Mouse (Mus musculus) MN1 (cell line): ENCODE results near the gene Khsrp.

Experiments used
- DNase-seq: peaks from one replicate; pipeline ENCODE4 v3.0.0-alpha.2; 2016; ENCODE audit warnings: low spot score

The Khsrp gene

DNA sequence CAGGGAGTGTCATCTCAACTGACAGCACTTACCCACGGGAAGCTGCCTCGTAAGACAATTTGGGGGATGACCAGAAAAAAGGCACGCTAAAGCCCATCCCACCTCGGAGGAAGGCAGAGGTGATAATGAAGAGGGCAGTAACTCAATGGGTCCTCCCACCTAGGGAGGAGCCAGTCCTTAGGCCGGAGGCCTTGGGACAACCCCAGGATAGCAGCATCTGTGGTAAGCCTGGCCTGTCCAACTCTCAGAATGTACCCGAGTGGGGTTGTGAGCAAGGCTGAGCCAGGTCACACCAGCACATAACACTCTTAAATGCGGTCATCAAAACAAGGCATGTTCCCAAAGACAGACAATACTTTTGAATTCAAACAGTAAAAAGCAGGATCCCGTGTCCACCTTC, 1.6 kb downstream of the Khsrp start:
- DNase-seq, result peak; percentile 56

DNA sequence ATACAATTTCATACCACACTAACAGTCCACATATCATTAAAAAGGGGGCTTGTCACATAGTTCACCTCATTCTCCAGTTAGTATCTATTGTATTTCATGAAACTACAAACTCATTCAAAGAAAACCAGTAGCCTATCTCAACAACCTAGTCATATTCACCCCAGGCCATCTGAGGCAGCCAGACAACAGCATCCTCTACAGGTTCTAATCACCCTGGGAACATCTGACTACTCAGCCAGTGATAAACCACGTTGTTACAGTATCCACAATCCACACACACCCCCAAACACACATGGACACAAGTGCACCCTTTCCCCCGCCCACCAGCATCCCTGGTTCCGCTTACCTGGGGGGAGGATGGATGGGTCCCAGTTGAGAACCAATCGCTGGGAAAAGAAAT, 3.9 kb downstream of the Khsrp start:
- DNase-seq, result no peak

- DNase-seq, result no peak
Measured at GRCm38 (mm10) chr17:57020960-57021359, 10.4 kb downstream of the Khsrp start.

- no peak for DNase-seq
Measured at GRCm38 (mm10) chr17:57019693-57020092, 11.6 kb downstream of the Khsrp start.

DNA sequence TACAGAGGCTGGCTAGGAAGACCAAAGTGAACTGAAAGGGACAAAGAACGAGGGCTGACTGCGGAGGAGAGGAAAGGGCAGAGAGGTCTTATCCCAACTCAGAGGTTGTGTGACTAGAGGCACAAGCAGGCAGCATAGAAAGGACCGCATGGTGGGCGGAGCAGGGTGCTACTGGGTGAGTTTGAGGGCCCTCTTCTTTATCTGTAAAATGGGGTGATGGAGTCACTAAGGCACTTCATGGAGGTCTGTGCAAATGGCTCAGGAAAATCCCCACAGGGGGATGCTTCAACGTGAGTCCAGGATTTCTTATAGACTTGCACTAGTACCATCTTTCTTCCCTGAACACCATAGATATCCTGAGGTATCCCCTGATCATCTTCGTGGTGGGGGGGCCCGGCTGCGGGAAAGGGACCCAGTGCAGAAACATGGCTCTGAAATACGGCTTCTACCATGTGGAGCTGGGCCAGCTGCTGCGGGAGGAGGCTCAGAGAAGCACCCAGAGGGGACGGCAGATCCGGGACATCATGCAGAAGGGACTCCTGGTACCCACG, 19.0 kb downstream of the Khsrp start:
- DNase-seq, result no peak

DNA sequence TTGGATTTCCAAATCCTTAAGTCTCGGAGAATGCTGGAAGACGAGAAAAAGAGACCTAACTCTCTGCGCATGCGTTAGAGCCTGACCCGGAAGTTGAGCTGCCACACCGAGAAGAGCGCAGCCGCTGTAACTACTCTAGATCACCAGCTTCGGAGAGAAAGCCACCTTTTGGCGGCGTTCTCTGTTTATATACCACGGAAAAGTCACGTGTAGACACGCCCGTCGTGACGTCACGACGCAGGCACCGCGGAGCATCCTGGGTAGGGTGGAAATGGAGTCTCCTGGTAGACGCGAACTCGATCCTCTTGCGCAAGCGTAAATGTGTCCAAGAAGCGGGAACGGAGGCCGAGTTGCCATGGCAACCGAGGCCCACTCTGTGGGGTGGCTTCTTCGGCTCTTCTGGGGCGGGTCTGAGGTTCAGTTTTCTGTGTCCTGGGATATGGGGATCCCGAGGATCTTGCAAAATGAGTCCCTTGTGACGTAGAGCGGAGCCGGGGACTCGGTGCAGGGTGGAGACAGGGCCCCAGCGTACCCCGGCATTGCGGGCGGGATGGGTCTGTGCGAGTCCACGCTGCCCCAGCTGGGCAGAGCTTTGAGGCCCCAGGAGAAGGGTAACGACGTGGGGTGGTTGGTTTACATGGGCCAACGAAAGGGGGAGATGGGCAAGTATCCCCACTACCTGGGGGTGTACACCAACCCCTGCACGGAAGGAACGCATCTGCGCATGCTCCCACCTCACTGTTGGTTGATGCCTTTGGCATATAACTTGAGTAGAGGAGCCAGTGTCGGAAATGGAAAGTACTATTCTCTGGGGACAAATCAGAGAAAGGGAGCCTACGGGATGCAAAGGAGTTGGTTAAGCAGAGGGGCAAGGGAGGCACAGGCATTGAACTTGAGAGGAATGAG, 19.8 kb downstream of the Khsrp start, which contains the start of the genes Gtf2f1 and Gm17949:
Gene Gtf2f1, minus strand, starts transcription at position 53 of the 906 bp plus-strand sequence.
Gene Gm17949, plus strand, starts transcription at position 234 of the 906 bp plus-strand sequence.
- DNase-seq, result peak; percentile 100

DNA sequence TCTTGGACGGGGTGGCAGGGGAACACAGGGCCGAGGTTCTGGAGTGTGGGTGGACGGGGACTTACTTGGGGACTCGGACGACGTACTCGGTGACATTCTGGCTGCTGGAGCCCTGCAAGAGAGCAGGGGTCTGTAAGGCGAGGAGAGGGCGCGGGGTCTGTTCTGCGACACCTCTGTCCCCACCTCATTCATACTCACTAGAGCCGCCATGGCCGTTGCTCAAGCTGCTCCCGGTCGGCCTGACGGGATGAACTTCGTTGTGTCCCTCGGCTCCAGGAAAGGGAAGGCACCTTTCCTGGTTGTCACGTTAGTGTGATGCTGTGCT, 20.4 kb downstream of the Khsrp start:
- no peak for DNase-seq

GRCm38 (mm10) chr17:57007137-57007905, 24.0 kb downstream of the Khsrp start:
- DNase-seq, result peak; percentile 73

GRCm38 (mm10) chr17:57003994-57004393, 27.3 kb downstream of the Khsrp start:
- DNase-seq, result no peak

DNA sequence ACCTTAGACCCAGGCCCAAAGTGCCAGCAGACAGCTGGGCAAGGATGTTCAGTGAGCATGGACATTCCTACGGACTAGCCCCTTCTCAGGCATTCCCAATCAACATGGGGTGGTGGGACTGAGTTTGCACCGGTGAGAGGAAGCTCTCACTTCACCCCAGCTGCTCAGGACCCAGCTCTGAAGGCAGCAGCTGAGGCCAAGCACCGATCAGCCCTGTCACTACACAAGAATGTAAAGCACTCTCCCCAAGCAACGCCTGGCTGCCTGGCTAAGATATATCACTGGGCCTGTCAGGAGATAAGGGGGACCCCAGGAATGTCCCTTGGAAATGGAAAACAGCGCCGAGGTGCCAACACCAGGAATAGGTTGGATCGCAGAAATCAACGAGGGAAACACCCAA, 30.1 kb downstream of the Khsrp start:
- no peak for DNase-seq

DNA sequence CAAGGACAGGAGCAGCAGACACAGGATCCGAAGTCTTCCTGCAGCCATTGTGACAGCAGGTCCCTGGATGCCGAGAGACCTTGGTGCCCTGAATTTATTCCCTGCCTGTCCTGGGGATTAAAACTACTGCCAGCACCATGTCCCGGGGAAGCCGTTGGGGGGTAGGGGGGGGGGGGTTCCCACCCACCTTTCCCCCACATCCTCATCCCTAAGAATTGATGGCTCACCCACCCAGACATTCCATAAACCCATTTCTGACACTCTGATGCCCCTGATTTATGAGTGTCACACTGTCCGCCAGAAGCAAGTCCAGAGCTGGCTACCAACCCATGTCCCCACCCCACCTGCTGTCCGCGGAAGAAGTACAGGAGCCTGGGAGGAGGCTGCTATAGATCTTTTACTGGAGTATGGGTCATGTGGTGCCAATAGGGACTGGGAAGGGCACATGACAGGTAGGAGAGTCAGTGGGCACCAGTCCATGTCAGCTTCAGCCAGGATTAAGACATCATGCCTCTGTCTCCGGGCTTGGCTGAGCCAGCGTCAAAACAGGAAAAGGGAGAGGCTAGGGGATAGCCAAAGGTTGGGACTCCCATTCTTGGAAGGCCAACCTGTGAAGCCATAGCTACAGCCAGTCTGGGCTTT, 31.2 kb downstream of the Khsrp start, which contains the start of gene Pspn:
Gene Pspn, minus strand, starts transcription at position 51 of the 642 bp plus-strand sequence.
- DNase-seq, result no peak

DNA sequence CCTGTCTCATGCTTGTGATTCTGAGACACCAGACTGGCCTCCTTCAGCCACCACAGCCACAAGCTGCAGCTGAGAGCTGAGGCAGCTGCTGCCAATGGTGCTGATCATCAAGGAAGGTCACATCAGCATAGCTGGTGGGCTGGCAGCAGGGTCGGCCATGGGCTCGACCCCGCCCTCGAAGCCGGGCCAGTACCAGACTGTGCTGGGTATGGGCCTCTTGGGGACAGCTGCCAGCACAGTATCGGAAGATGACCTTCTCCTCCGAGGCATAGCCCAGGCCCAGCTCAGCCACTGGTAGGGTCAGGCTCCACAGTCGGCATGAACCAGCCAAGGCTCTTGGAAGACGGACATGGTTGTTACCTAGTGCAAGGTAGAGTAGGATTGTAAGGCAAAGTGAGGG, 31.9 kb downstream of the Khsrp start:
- no peak for DNase-seq

DNA sequence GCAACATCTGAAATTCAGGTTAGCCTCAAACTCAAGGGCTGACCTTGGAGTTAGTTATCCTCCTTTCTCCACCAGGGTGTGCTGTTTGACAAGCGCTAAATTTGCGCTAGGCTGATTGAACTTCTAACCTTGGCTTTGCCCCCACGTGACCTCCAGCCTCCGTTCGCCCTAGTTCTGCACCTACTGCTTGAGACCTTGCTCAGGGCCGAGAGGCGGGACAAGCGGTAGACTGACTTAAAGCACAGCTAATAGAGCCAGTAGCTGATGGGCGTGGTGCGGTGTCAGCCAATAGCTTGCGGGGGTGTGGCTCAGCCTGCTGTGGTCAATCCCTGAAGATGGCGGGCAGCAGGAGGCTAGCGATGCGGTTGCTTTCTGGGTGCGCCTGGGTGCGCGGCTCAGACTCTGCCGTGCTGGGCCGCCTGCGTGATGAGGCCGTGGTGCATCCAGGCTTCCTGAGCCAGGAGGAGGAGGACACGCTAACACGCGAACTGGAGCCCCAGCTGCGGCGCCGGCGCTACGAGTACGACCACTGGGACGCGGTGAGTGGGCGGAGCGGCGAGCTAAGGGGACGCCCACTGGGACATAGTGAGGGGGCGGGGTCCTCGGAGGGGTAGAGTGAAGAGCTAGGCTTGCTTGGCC, 34.2 kb downstream of the Khsrp start, which contains the start of gene Alkbh7:
Gene Alkbh7, plus strand, starts transcription at position 311 of the 639 bp plus-strand sequence.
- peak; percentile 99 for DNase-seq

DNA sequence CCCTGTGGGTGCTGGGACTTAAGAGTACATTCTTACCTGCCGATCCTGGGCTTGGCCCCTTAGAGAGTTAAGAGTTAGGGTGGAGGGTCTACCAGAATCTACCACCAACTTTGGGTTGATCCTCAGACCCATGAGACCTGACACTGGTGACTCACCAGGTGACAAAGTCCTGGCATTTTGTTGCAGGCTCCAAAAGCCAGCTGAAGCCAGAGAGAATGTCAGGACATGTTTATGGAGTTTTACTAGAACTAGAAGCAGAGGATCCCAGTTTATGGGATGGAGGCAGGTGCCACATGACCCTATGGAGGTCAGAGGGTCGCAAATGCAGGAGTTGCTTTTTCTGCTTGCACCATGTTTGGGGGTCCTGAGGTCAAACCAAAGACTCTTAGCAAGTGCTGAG, 34.8 kb downstream of the Khsrp start:
- no peak for DNase-seq

DNA sequence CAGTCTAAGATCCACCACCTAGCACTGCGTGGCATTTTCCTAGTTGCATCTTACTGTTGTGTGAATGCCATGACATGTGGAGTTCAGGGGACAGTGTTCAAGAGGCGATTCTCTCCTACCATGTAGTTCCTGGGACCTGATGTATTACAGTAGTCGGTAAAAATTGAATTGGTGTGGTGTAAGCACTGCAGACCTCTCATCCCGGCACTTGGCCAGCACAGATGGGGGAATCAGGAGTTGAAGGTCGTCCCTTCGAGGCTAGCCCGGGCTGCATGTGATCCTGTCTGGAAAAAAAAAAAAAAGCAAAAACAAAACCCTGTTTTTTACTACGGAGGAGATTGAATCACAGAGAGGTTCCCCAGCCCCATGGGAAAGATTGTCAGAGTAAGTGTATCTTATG, 36.3 kb downstream of the Khsrp start:
- DNase-seq, result no peak

DNA sequence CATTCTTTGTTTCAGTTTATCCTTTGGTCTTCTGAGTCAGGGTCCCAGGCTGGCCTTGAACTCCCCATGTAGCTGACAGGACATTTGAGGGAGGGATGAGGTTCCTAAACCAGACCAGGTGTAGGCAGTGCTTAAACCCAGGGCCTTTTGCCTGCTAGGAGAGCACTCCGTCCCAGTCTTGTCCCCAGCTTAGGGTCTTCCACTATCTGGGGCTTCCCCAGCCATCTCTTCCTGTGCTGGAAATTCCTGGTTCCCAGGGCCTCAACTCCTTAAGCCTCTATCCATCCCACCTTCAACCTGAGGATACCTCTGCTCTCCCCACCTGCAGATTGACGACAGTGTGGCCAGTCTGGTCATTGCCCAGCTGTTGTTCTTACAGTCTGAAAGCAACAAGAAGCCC, 40.4 kb downstream of the Khsrp start:
- no peak for DNase-seq

DNA sequence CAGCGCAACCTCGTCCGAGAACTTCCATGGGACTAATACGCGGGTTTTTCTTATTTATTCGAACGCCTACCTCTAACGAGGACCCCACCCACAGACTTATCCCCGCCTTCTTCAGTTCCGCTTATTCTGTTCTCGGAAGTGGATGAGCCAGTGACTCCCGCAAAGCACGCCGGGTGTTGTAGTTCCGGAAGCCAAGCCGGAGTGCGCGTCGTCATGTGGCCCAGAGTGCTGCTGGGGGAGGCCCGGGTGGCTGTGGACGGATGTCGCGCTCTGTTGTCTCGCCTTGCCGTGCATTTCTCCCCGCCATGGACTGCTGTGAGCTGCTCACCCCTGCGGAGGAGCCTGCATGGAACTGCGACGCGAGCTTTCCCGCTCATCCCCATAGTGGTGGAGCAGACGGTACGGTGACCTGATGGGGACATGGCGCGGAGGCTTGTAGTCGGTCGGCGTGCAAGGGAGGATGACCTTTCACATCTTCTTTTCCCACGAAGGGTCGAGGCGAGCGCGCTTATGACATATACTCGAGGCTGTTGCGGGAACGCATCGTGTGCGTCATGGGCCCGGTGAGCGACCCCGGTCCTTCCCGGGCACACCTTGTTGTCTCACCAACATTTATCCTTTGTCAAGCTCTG, 41.1 kb downstream of the Khsrp start, which contains the start of gene Clpp:
Gene Clpp, plus strand, starts transcription at position 191 of the 632 bp plus-strand sequence.
- peak; percentile 97 for DNase-seq

DNA sequence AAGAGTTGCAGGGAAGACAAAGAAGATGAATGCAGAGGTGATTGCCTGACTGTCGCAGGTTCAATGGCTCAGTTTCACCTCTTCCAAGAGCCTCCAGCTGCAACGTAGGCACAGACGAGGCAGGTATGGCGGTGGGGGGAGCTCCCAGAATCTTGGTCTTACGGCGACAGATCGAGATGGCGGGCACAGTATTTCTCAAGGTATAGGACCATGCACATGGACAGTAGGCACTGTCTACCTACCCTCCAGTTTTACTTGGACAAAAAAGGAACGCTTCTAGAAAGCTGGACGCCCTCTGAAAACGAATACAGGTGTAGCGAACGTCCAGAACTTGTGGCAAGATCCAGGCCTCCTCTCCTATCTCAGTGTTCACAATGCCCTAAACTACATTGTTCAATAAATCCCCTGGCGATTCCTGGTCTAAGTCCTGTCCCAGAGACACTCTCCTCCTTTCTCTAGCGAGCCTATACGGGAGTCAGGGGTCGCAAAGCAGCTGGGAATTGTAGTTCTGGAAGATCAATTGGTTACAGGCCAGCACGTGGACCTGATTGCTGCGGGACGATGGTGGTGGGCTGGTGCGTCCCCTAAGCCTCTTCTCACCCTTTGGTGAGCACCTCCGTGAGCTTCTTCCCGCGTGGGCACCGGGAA, 41.7 kb downstream of the Khsrp start:
- DNase-seq, result peak; percentile 89

GRCm38 (mm10) chr17:56988921-56989430, 42.3 kb downstream of the Khsrp start:
- DNase-seq, result no peak

GRCm38 (mm10) chr17:56988441-56988840, 42.9 kb downstream of the Khsrp start:
- no peak for DNase-seq
